Mouse (Mus musculus) ovary, adult 2 months (tissue): ENCODE results near the gene Tas2r121. TPM values are rescaled to one million over a fixed set of nuclear protein-coding genes. Genes with fewer than 3 reads are reported as not detected.

Source experiments
- polyA plus RNA-seq: library from polyadenylated mRNA; depleted of rRNA; stranded (reverse); fragments of >200 nt; gene quantifications from 2 replicates; pipeline ENCODE4 v1.2.3, GENCODE M21; 2012; rRNA removed

Gene Tas2r121
- polyA plus RNA-seq: not detected in 2 replicates

DNA sequence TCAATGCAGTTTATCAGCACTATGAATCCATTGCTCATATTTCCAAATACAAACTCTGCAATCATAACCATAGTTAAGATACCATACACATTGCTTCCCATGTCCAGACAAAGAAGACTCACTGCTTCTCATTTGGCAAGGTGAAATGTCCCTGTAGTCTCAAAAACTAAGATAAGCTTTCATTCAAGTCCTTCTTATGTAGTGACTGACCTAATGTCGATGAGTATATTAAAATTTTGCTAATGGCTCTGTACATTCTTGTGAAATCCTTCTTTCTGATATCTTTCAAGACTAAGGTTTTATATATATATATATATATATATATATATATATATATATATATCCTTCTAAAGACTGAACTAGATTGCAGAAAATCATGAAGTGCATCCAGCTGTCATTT, at the start of gene Tas2r121:
Gene Tas2r121, minus strand, starts transcription at position 101 of the 400 bp plus-strand sequence.

DNA sequence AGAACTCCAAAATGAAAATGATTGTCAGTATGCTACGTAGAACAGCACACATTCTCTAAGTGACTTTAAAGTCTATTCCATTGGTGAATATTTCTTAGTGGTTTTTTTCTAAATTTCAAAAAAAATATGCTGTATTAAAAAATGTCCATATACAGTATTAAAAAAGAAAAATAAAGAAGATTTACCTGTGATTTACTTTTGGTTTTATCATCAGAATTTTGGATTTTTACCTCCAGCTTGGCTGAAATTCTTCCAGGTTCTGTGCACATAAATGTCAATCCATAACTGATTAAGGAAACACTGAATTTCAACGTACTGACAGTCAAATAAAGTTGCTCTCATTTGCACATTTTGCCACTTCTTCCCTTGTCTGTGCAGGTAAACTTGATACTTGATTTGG, 37.1 kb upstream of the Tas2r121 start, which contains the start of gene Tas2r115:
Gene Tas2r115, minus strand, starts transcription at position 101 of the 400 bp plus-strand sequence.

DNA sequence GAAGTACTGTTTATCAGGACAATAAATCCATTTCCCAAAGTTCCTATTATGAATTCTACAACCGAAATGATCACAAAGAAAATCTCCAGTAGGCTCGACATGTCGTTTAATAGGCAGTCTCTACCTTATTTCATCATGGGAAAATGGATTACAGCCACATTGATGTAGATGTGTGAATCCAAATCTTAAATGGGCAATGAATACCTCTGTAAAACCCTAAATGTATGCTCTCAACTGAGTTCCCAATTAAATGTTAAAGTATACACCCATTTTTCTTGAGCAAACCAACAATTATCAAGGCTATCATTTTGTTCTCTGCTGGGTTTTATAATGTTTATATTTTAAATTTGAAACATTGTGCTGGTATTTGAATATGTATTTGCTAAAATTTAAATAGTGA, 11.0 kb upstream of the Tas2r121 start, which contains the start of gene Tas2r122:
Gene Tas2r122, minus strand, starts transcription at position 101 of the 400 bp plus-strand sequence.

DNA sequence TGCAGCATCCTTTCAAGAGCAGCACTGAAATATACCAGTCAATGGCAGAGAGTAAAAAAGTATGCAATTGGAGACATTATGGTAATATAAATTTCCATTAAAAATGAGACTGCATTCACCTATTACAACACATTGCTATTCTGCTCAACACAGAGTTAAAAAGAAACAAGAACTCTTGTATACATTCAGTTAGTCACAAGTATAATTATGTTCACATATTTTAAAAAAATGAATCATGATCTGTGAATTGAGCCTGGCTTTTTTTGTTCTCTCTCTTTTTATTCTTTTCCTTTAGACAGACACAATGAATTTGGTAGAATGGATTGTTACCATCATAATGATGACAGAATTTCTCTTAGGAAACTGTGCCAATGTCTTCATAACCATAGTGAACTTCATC, 44.2 kb downstream of the Tas2r121 start, which contains the start of gene Tas2r120:
Gene Tas2r120, plus strand, starts transcription at position 301 of the 400 bp plus-strand sequence.

DNA sequence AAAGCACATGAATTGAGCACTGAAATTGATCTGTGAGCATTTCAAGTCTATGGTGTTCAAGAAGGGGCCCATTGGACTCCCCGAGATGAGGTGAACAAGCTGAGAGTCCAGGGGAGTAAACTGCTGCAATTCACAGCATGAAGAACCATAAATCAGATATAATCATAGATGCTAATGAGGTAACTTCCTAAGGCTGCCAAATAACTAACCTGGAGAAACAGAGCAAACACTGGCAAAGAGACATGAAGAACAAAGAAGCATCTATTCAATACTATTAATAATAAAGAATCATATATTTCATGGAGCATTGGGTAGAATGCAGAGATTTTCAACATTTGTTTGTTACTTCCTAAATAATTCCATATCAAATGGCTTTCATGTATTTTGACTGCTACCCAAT, 49.4 kb downstream of the Tas2r121 start, which contains the start of gene A630073D07Rik:
Gene A630073D07Rik, minus strand, starts transcription at position 101 of the 400 bp plus-strand sequence.

Other genes with a start within 250 kb of the Tas2r121 start
- not detected in 2 replicates for gene Prh1, start 131.2 kb downstream of the Tas2r121 start, polyA plus RNA-seq
- gene Prp2, start 105.1 kb downstream of the Tas2r121 start, polyA plus RNA-seq: not detected in 2 replicates
- not detected in 2 replicates for gene A630073D07Rik, start 49.5 kb downstream of the Tas2r121 start, polyA plus RNA-seq
- not detected in 2 replicates for gene Tas2r120, start 44.1 kb downstream of the Tas2r121 start, polyA plus RNA-seq
- not detected in 2 replicates for gene Tas2r122, start 10.9 kb upstream of the Tas2r121 start, polyA plus RNA-seq
- not detected in 2 replicates for gene Tas2r115, start 37.0 kb upstream of the Tas2r121 start, polyA plus RNA-seq
- not detected in 2 replicates for gene Tas2r124, start 53.7 kb upstream of the Tas2r121 start, polyA plus RNA-seq
- not detected in 2 replicates for gene Tas2r102, start 61.1 kb upstream of the Tas2r121 start, polyA plus RNA-seq
- gene Tas2r136, start 77.2 kb upstream of the Tas2r121 start, polyA plus RNA-seq: not detected in 2 replicates
- not detected in 2 replicates for gene Tas2r117, start 101.8 kb upstream of the Tas2r121 start, polyA plus RNA-seq
- not detected in 2 replicates for gene Tas2r123, start 146.1 kb upstream of the Tas2r121 start, polyA plus RNA-seq
- not detected in 2 replicates for gene Tas2r116, start 154.4 kb upstream of the Tas2r121 start, polyA plus RNA-seq
- not detected in 2 replicates for gene Tas2r110, start 167.0 kb upstream of the Tas2r121 start, polyA plus RNA-seq
- not detected in 2 replicates for gene Tas2r113, start 192.0 kb upstream of the Tas2r121 start, polyA plus RNA-seq
- not detected in 2 replicates for gene Tas2r125, start 208.6 kb upstream of the Tas2r121 start, polyA plus RNA-seq